Mouse (Mus musculus): ENCODE results near the gene Tmem161b.

DNA sequence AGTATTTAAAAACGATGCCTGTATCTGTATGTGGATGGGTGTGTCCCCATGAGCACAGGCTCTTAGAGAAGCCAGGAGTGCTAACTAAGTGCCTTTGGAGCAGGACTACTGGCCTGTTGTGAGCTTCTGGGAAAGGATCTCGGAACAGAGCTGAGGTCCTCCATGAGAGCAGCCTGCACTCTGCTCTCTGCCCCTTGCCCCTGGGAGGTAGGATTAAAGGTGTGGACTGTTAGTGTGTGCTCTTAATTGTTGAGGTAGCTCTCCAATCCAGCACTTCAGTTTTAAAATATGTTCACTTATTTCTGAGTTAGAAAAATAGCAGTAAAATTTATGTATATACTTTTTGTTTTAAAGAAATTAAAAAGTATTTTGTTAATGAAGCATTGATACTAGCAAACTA, 11.9 kb downstream of the Tmem161b start:
- TF ChIP-seq CTCF (conservative IDR thresholded peaks at IDR 0.05; ENCODE audit: low read length) (no peak), NANOG (IDR thresholded peaks at IDR 0.05; ENCODE audit: borderline replicate concordance, low read length) (no peak)
